Mouse (Mus musculus): ENCODE measurements around the gene Uba7.

DNA sequence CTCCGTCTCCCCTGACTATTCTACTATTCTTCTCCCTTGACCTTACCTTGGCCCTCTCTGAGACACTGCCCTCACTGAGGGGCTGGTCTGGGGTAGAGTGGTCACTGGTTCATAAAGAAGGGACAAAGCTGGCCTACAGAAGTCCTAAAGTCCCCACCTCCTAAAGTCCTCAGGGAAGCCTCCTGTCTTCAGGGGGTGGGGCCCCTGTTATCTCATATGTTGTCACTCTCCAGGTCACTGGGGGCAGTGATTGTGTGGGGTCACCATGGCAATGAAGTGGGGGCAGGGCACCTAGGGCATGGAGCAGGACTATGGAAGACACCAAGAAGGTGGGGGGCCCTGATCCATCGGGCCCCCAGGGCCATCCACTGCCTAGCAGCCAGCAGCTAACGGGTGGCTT, 47.1 kb upstream of the Uba7 start, which contains the start of gene Actl11:
- TF ChIP-seq CTCF (IDR thresholded peaks at IDR 0.05; ENCODE audit: control insufficient read depth, insufficient read depth, insufficient read length) = no peak
- no peak for TF ChIP-seq MAX (IDR thresholded peaks at IDR 0.05)
- TF ChIP-seq USF1 (IDR thresholded peaks at IDR 0.05; ENCODE audit: low read depth) = no peak
